Mouse (Mus musculus): ENCODE measurements around the gene Mrps5. TPM values are rescaled to one million over a fixed set of nuclear protein-coding genes. Genes with fewer than 3 reads are reported as not detected.

Gene Mrps5
- 125 and 132 TPM in 2 replicates for polyA plus RNA-seq (2014; fragmentation: Nextera tagmentation; extraction: Ambion mirVana)

DNA sequence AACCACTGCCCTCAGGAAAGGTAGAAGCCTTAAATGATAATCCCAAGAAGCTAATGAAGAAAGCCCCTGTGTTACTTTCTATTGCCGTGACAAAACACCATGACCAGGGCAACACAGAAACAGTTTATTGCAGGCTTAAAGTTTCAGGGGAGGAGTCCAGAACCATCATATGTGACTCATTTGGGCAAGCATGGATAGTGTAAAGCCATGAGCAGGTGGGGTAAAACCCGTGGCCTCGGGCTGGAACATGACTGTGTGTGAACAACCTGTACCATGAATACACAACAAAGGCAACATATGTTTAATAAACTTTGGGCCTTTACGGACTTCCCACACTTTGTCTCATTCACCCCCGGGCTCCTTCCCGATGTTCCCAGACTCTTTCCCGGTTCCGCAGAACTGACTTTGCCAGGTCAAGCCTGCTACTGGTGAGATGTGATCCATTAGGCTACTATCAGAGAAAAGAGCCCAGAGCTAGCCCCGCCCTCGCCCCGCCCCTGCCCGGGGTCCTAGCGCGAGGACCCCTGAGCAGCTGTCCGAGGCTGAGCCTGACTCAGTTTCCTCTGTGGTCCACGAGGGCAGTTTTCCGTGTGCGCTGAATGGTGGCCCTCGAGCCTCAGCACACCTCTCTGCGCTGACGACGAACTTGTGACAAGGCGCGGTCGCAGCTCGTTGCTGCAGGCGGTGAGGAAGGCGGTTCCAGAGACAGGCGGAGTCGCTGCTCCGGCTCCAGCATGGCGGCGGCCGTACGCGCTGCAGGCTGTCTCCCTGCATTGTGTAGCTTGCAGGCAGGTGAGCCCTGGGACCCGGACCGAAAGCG, at the start of gene Mrps5, which contains the start of gene Zfp661:
TSS of gene Mrps5 (plus strand) at position 529 of the 820 bp plus-strand sequence.
TSS of gene Zfp661 (minus strand) at position 401 of the 820 bp plus-strand sequence.
- Histone ChIP-seq H3K4me2 (replicated peaks; ENCODE audit: low read depth, low read length) (peak within 1 kb of the TSS; percentile 85), H3K9me3 (ENCODE audit: control insufficient read depth, low read depth, low read length) (no peaks in the 10 kb centered on the region), H3K4me1 (ENCODE audit: control insufficient read depth, insufficient read depth, low read length) (peaks cover 7% of the 10 kb centered on the region), H3K27ac (ENCODE audit: low read length) (peak within 1 kb of the TSS; percentile 86), H3K36me3 (ENCODE audit: control insufficient read depth, insufficient read depth, low read length) (peaks cover 4% of the 10 kb centered on the region; the same call in 1 of the 2 replicates), H3K27me3 (ENCODE audit: control insufficient read depth, insufficient read depth, low read length) (no peaks in the 10 kb centered on the region), H3K4me3 (ENCODE audit: low read depth, low read length) (peak within 1 kb of the TSS; percentile 97), H3K9ac (replicated peaks; ENCODE audit: low read depth, low read length) (peak within 1 kb of the TSS; percentile 86)
- 4% methylated on average over 39 of the region's 39 CpGs for WGBS
- peak; percentile 85 for ATAC-seq (ENCODE audit: insufficient number of reproducible peaks, insufficient read depth, low FRiP score, low read depth)

DNA sequence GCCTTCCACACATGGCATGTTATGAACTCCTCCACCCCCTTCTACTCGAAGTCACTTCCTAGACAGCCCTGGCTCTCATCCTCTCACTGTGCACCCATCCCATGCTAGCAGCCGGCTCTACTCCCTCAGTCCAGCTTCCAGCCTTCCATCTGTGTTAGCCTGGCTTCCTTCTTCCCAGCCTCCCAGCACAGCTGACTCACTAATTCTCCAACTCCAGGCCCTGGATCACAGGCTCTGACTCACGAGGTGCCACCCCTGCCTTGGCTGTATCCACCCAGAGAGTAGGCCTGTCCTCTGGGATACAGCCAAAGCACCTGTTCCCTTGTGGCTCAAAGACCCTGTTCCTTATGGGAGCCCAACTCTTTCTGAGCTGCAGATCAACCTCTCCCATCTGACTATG, 49.5 kb upstream of the Mrps5 start:
- Histone ChIP-seq H3K9ac (replicated peaks; ENCODE audit: low read depth, low read length) (no peak overlapping the region), H3K4me2 (replicated peaks; ENCODE audit: low read depth, low read length) (no peak overlapping the region), H3K36me3 (ENCODE audit: control insufficient read depth, insufficient read depth, low read length) (no peaks in the 10 kb centered on the region), H3K4me1 (ENCODE audit: control insufficient read depth, insufficient read depth, low read length) (no peaks in the 10 kb centered on the region), H3K4me3 (ENCODE audit: low read depth, low read length) (no peak overlapping the region), H3K27ac (ENCODE audit: low read length) (no peak overlapping the region), H3K9me3 (ENCODE audit: control insufficient read depth, low read depth, low read length) (no peaks in the 10 kb centered on the region), H3K27me3 (ENCODE audit: control insufficient read depth, insufficient read depth, low read length) (peaks cover 25% of the 10 kb centered on the region)
- 60% methylated on average over 3 of the region's 3 CpGs for WGBS
- no peak for ATAC-seq (ENCODE audit: insufficient number of reproducible peaks, insufficient read depth, low FRiP score, low read depth)

DNA sequence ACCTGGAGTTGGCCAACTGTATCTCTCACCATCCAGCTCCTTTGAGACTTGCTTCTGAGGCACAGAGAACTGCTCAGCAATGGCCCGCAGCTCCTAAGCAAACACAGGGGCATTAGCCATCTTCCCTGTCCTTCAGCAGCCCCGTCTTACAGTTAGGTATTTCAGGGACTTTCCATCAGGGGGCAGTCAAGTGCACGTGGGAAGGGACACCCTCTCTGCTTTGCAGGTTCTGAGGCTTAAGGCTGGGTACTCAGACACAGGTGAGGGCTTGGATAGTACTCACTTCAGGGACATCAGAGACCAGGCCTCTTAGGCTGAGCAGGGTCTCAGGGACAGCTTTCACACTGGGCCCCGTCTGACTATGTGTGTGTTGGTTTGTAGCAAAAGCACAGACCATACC, 47.5 kb upstream of the Mrps5 start:
- H3K36me3 ChIP-seq (ENCODE audit: control insufficient read depth, insufficient read depth, low read length) = no peaks in the 10 kb centered on the region
- H3K9ac ChIP-seq (replicated peaks; ENCODE audit: low read depth, low read length) = no peak overlapping the region
- WGBS = 21% methylated on average over 4 of the region's 4 CpGs
- H3K27ac ChIP-seq (ENCODE audit: low read length) = no peak overlapping the region
- H3K9me3 ChIP-seq (ENCODE audit: control insufficient read depth, low read depth, low read length) = no peaks in the 10 kb centered on the region
- peaks cover 25% of the 10 kb centered on the region for H3K27me3 ChIP-seq (ENCODE audit: control insufficient read depth, insufficient read depth, low read length)
- no peaks in the 10 kb centered on the region for H3K4me1 ChIP-seq (ENCODE audit: control insufficient read depth, insufficient read depth, low read length)
- peak overlapping the region; percentile 33; the same call in 1 of the 2 replicates for H3K4me2 ChIP-seq (replicated peaks; ENCODE audit: low read depth, low read length)
- ATAC-seq (ENCODE audit: insufficient number of reproducible peaks, insufficient read depth, low FRiP score, low read depth) = no peak
- no peak overlapping the region for H3K4me3 ChIP-seq (ENCODE audit: low read depth, low read length)

DNA sequence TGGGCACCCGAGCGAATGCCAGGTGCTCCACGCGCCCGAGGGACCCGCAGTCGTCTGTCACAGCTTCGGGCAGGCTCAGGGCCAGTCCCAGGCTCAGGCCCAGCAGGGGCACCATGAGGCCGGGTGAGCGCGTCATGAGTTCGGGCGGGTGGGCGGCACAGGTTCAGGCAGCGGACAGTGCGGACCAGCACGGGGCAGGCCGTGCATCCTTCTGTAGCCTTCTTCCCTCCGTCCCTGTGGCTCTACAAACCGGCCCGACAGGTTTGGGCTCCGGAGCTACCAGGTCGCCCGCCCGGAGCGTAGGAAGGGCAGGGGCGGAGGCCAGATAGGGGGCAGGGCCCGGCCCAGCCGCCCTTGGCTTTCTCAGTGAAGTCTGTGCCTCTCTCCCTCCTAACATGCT, 45.8 kb upstream of the Mrps5 start, which contains the start of gene Prom2:
TSS of gene Prom2 (minus strand) at position 283 of the 400 bp plus-strand sequence.
- Histone ChIP-seq H3K36me3 (ENCODE audit: control insufficient read depth, insufficient read depth, low read length) (no peaks in the 10 kb centered on the region), H3K27ac (ENCODE audit: low read length) (peak within 1 kb of the TSS; percentile 48; the same call in 1 of the 2 replicates), H3K4me1 (ENCODE audit: control insufficient read depth, insufficient read depth, low read length) (no peaks in the 10 kb centered on the region), H3K27me3 (ENCODE audit: control insufficient read depth, insufficient read depth, low read length) (peaks cover 25% of the 10 kb centered on the region), H3K4me2 (replicated peaks; ENCODE audit: low read depth, low read length) (peak within 1 kb of the TSS; percentile 33), H3K9ac (replicated peaks; ENCODE audit: low read depth, low read length) (0 out of 2 replicates have a peak within 1 kb of the TSS, but pooled peaks have one; percentile 2), H3K4me3 (ENCODE audit: low read depth, low read length) (peak within 1 kb of the TSS; percentile 23), H3K9me3 (ENCODE audit: control insufficient read depth, low read depth, low read length) (no peaks in the 10 kb centered on the region)
- WGBS = 4% methylated on average over 29 of the region's 29 CpGs
- peak; percentile 89 for ATAC-seq (ENCODE audit: insufficient number of reproducible peaks, insufficient read depth, low FRiP score, low read depth)

DNA sequence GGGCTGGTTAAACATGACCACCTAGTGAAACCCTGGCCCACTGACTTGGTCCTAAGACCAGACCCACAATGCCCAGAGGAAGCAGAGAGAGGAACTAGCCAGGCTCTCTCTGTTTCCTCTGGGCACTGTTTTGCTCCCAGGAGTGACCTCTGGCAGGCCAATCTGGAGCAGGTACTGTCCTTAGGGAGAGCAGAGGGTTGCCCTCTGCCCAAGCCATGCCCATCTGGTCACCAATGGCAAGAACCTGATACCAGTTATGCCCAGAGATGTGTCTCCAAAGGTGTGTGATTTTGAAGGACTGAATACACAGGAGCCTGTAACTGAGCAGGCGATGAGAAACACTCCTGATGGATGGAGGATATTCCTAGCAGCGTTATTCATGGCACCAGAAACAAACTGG, 45.3 kb upstream of the Mrps5 start:
- WGBS = 90% methylated on average over 2 of the region's 2 CpGs
- Histone ChIP-seq H3K4me1 (ENCODE audit: control insufficient read depth, insufficient read depth, low read length) (no peaks in the 10 kb centered on the region), H3K27me3 (ENCODE audit: control insufficient read depth, insufficient read depth, low read length) (peaks cover 25% of the 10 kb centered on the region), H3K27ac (ENCODE audit: low read length) (0 out of 2 replicates have a peak overlapping the region, but pooled peaks have one; percentile 10), H3K36me3 (ENCODE audit: control insufficient read depth, insufficient read depth, low read length) (no peaks in the 10 kb centered on the region), H3K4me2 (replicated peaks; ENCODE audit: low read depth, low read length) (no peak overlapping the region), H3K4me3 (ENCODE audit: low read depth, low read length) (no peak overlapping the region), H3K9ac (replicated peaks; ENCODE audit: low read depth, low read length) (no peak overlapping the region), H3K9me3 (ENCODE audit: control insufficient read depth, low read depth, low read length) (no peaks in the 10 kb centered on the region)
- no peak for ATAC-seq (ENCODE audit: insufficient number of reproducible peaks, insufficient read depth, low FRiP score, low read depth)

DNA sequence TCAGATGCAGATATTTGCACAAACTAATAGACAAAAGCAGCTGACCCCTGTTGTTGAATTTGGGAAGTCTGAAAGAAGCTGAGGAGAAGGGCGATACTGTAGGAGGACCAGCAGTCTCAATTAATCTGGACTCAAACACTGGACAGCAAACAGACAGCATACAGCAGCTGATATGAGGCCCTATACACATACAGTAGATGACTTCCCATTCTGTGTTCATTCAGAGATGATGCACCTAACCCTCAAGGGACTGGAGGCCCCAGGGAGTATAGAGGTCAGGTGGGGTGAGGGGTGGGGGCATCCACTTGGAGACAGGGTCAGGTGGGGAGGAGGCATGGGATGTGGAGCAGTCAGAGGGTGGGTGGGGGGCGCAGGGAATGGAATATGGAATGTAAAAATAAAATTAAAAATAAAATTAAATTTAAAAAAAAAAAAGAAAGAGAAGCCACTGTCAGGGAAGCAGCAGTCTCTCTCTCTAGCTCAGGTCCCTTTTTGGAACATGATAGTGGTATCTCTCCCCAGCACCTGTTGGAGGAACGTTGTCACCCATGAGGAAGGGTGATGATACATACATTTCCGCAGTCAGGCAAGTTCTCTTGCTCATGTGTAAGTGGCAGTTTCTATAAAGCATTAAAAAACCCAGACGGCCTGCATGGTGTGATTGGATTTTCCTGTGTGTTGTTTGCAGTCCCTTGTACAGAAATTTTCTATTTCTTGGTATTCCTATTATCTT, 38.5 kb upstream of the Mrps5 start:
- Histone ChIP-seq H3K4me1 (ENCODE audit: control insufficient read depth, insufficient read depth, low read length) (no peaks in the 10 kb centered on the region), H3K4me2 (replicated peaks; ENCODE audit: low read depth, low read length) (no peak overlapping the region), H3K27me3 (ENCODE audit: control insufficient read depth, insufficient read depth, low read length) (no peaks in the 10 kb centered on the region), H3K27ac (ENCODE audit: low read length) (no peak overlapping the region), H3K36me3 (ENCODE audit: control insufficient read depth, insufficient read depth, low read length) (no peaks in the 10 kb centered on the region), H3K9ac (replicated peaks; ENCODE audit: low read depth, low read length) (no peak overlapping the region), H3K9me3 (ENCODE audit: control insufficient read depth, low read depth, low read length) (no peaks in the 10 kb centered on the region), H3K4me3 (ENCODE audit: low read depth, low read length) (no peak overlapping the region)
- WGBS = 65% methylated on average over 5 of the region's 5 CpGs
- no peak for ATAC-seq (ENCODE audit: insufficient number of reproducible peaks, insufficient read depth, low FRiP score, low read depth)

DNA sequence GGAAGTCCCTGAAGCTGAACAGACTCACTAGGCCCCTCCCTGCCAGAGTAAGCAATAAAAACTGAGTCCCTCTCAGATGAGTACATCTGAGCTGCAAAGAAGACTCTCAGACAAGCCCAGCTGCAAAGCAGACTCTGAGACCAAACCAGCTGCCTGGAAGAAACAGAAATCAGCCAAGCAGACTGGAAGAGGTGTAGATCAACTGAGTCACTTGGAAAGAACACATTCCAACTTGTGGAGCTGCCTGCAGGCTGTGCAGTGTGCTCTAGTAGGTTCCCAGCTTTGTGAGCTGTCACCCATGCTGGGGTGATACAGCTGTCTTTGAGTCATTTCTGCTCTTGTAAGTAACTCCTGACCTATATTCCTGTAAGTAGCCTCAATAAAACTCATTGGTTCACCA, 37.3 kb upstream of the Mrps5 start:
- Histone ChIP-seq H3K9me3 (ENCODE audit: control insufficient read depth, low read depth, low read length) (no peaks in the 10 kb centered on the region), H3K4me2 (replicated peaks; ENCODE audit: low read depth, low read length) (no peak overlapping the region), H3K9ac (replicated peaks; ENCODE audit: low read depth, low read length) (no peak overlapping the region), H3K27ac (ENCODE audit: low read length) (no peak overlapping the region), H3K4me3 (ENCODE audit: low read depth, low read length) (no peak overlapping the region), H3K27me3 (ENCODE audit: control insufficient read depth, insufficient read depth, low read length) (no peaks in the 10 kb centered on the region), H3K36me3 (ENCODE audit: control insufficient read depth, insufficient read depth, low read length) (no peaks in the 10 kb centered on the region), H3K4me1 (ENCODE audit: control insufficient read depth, insufficient read depth, low read length) (no peaks in the 10 kb centered on the region)
- no peak for ATAC-seq (ENCODE audit: insufficient number of reproducible peaks, insufficient read depth, low FRiP score, low read depth)

DNA sequence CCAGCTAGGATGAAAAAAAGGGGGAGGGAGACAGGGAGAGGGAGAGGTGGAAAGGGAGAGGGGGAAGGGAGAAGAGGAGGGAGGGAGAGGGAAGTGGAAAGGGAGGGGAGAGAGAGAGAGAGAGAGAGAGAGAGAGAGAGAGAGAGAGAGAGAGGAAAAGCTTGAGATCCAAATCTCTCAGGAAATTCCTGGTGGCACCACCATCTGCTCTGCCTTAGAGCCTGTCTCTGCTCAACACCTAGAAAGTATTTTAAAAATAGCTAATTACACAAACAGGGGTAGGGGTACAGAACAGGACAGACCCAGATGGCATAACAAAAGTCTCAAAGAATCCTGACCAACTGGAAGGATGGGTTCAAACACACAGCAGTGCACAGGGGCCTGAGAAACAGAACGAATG, 36.6 kb upstream of the Mrps5 start:
- H3K27ac ChIP-seq (ENCODE audit: low read length) = no peak overlapping the region
- ATAC-seq (ENCODE audit: insufficient number of reproducible peaks, insufficient read depth, low FRiP score, low read depth) = no peak
- H3K9me3 ChIP-seq (ENCODE audit: control insufficient read depth, low read depth, low read length) = no peaks in the 10 kb centered on the region
- no peaks in the 10 kb centered on the region for H3K36me3 ChIP-seq (ENCODE audit: control insufficient read depth, insufficient read depth, low read length)
- H3K4me3 ChIP-seq (ENCODE audit: low read depth, low read length) = no peak overlapping the region
- no peaks in the 10 kb centered on the region for H3K27me3 ChIP-seq (ENCODE audit: control insufficient read depth, insufficient read depth, low read length)
- no peak overlapping the region for H3K9ac ChIP-seq (replicated peaks; ENCODE audit: low read depth, low read length)
- H3K4me2 ChIP-seq (replicated peaks; ENCODE audit: low read depth, low read length) = no peak overlapping the region
- no peaks in the 10 kb centered on the region for H3K4me1 ChIP-seq (ENCODE audit: control insufficient read depth, insufficient read depth, low read length)
- 76% methylated on average over 1 of the region's 1 CpGs for WGBS

All from stomach, embryonic 14.5 days (tissue).